Mouse (Mus musculus) intestine, embryonic 15.5 days (tissue): ENCODE measurements at regions not wholly inside any gene's neighbourhood (a gene's known extent, or its start where the extent isn't known, plus 50 kb on each side); places are given as distances from the start of the nearest gene placed in this dataset.
"Not testable (repeated sequence)": the region's sequence is repeated elsewhere in the genome, so short reads cannot be mapped to it uniquely, and the experiment has no call there.

ENCODE experiments used
- ATAC-seq: fragments of 200-750 bp; cut with Nextera tagmentation; 2 replicates; pipeline ENCODE4 v1.8.0; 2017; ENCODE audit warnings: moderate TSS enrichment, moderate library complexity
- H3K27ac ChIP-seq: fragments of 300-500 bp; sonication (generic); 2 replicates; pipeline ENCODE4 v1.5.1; 2015; ENCODE audit warnings: mild to moderate bottlenecking, inconsistent platforms
- H3K27me3 ChIP-seq: fragments of 300-500 bp; sonication (generic); replicated peaks from 2 replicates; pipeline ENCODE4 v1.6.1; 2015; ENCODE audit warnings: inconsistent platforms
- H3K36me3 ChIP-seq: fragments of 300-500 bp; sonication (generic); 2 replicates; pipeline ENCODE4 v1.6.1; 2015; ENCODE audit warnings: inconsistent platforms
- H3K4me1 ChIP-seq: fragments of 300-500 bp; sonication (generic); replicated peaks from 2 replicates; pipeline ENCODE4 v1.6.1; 2015; ENCODE audit warnings: inconsistent platforms
- H3K4me2 ChIP-seq: fragments of 300-500 bp; sonication (generic); replicated peaks from 2 replicates; pipeline ENCODE4 v1.6.1; 2015; ENCODE audit warnings: mild to moderate bottlenecking, inconsistent platforms
- H3K4me3 ChIP-seq: fragments of 300-500 bp; sonication (generic); replicated peaks from 2 replicates; pipeline ENCODE4 v1.5.1; 2015; ENCODE audit warnings: inconsistent platforms
- H3K9ac ChIP-seq: fragments of 300-500 bp; sonication (generic); 2 replicates; pipeline ENCODE4 v1.6.1; 2015; ENCODE audit warnings: inconsistent platforms
- H3K9me3 ChIP-seq: fragments of 300-500 bp; sonication (generic); 2 replicates; pipeline ENCODE4 v1.6.1; 2016; ENCODE audit warnings: inconsistent platforms
- WGBS: fragments of 180-500 bp; shearing (Covaris S2); methylation state at CpG from one replicate; pipeline ENCODE4 v1.1.7; 2015; 5-methylcytosine and 5-hydroxymethylcytosine counted together

DNA sequence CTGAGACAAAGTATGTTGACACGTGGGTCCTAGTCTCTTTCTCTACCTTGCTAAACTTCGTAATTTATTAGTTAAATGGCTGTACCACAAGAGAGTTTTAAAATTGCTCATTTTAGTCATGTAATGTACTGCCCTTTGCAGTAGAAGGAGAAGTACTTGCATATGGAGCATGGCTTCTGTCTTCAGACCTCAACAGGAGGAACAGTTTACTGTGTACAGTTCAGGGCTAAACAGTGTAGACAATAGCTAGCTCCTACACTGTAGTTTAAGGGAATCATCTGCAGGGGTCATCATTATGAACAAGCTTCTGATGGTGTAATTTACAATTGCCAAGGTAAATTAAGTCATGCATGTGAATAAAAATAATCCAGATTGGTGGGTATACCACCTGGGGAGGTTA lies 111.8 kb upstream of the Zfp960 start:
- H3K4me2 ChIP-seq: peak overlapping the region; percentile 37

DNA sequence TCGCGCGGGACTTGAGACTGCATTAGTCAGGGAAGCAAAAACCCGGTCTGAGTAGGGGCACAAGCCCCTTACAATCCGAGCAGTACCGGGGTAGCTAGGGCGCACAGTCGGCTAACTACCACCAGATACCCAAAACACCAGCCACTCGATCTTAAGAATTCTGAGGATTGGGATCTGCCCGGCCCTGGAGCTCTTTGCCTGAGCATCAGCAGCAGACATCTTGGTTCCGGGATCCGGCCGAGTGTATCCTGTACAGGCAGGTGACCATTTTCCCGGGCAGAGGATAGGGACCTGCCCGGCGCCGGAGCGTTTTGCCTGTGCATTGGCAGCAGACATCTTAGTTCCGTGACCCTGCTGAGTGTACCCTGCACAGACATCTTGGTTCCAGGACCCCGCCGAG lies 66.7 kb upstream of the Zfp960 start:
- not testable (repeated sequence) for H3K4me2 ChIP-seq, H3K4me3 ChIP-seq, H3K27ac ChIP-seq, H3K9me3 ChIP-seq, H3K4me1 ChIP-seq, H3K27me3 ChIP-seq, ATAC-seq, H3K9ac ChIP-seq, H3K36me3 ChIP-seq
- WGBS: 81% methylated on average over 21 of the region's 21 CpGs

More for the DNA sequence above, 111.8 kb upstream of the Zfp960 start:
- WGBS: 24% methylated on average over 2 of the region's 2 CpGs
- H3K4me1 ChIP-seq, H3K27ac ChIP-seq, H3K36me3 ChIP-seq, H3K9me3 ChIP-seq, ATAC-seq, H3K27me3 ChIP-seq, H3K9ac ChIP-seq: not testable (repeated sequence)
- 0 out of 2 replicates have a peak overlapping the region, but pooled peaks have one; percentile 3 for H3K4me3 ChIP-seq

DNA sequence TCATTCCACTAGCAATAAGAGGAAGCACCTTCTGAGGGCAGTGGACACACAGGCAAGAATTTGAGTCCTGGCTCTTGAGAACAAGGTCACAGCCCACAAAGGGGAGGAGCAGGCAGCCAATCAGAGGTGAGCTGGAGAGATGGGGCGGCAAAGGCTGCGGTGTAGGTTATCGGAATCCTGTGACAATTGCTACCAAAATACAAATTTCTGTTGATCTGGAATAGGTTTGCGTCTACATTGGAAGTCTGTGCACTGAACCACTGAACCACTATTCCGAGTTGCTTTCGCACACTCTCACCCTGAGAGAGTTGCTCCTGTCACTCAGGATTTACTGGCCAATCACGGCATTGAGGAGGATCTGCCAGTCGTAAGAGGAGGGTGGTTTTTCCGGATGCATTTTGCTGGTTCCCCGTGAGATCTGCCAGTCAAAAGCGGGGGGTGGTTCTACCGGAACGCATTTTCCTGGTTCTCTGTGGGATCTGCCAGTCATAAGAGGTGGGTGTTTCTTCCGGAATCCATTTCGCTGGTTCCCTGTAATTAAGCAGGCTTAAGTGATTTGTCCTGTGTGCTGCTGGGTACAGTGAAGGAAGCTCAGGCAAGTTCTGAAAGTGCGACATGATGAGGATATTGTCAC lies 59.2 kb upstream of the Zfp960 start:
- Histone ChIP-seq H3K4me3 (peak overlapping the region; percentile 48), H3K9ac (peak overlapping the region; percentile 41), H3K4me2 (peak overlapping the region; percentile 54; the same call in 1 of the 2 replicates)
- 4% methylated on average over 16 of the region's 16 CpGs for WGBS
- not testable (repeated sequence) for H3K27ac ChIP-seq, H3K9me3 ChIP-seq, H3K27me3 ChIP-seq, H3K36me3 ChIP-seq, H3K4me1 ChIP-seq
- peak; percentile 100 for ATAC-seq

DNA sequence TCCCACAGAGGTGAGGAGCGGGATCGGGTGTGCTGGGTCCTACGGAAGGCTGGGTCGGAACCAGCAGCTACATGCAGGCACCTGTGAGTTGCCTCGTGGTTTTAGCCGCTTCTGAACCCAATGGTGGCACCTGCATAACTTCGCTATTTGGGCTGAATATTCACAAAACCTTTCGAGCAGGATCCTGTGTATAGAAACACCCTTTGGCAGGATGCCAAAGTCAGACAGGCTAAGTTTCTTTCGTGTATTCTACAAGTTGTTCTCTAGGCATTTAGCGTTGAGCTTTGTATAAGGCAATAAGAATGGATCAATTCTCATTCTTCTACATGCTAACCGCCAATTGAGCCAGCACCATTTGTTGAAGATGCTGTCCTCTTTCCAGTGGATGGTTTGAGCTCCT lies 58.6 kb upstream of the Zfp960 start:
- ATAC-seq: not testable (repeated sequence)
- WGBS: 3% methylated on average over 11 of the region's 11 CpGs

More for the DNA sequence above, 58.6 kb upstream of the Zfp960 start:
- not testable (repeated sequence) for H3K4me1 ChIP-seq, H3K27ac ChIP-seq, H3K9me3 ChIP-seq, H3K36me3 ChIP-seq, H3K27me3 ChIP-seq
- H3K4me2 ChIP-seq: peak overlapping the region; percentile 54
- H3K9ac ChIP-seq: peak overlapping the region; percentile 41
- H3K4me3 ChIP-seq: peak overlapping the region; percentile 48
